Mouse (Mus musculus): ENCODE measurements around the gene Egr4.

The Egr4 gene

DNA sequence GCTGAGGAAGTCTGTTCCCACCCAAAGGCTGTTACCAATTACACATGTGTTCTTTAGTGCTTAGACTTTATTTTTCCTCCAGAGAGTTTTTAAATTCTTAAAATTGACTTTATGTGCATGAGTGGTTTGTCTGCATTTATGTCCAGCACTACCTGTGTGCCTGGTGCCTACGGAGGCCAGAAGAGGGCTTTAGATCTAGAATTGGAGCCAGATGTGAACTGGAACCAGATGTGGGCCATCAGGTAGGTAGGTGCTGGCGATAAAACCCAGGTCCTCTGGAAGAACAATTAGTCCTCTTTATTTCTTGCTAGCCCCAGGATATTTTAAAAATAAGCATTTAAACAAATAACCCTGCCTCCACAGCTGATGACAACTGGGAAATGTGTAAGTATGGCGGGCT, 21.8 kb downstream of the Egr4 start:
- DNase-seq = no peak

DNA sequence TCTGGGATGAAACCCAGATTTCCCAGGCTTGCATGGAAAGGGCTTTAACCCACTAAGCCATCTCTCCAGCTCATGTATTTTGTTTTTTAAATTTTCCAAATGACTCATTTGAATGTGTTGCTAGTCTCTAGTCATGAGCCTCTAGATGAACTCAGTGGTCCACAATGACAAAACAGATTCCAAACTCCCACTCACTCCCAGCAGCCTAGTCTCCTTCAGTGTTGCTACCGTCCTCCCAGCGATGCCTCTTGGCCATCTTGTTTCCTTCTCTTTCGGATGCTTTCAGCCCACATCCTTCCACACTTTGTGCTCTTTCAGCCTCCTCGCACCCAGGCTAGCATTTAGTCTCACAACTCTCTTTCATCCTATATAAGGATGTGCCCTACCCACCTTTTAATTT, 23.1 kb downstream of the Egr4 start:
- DNase-seq = no peak

DNA sequence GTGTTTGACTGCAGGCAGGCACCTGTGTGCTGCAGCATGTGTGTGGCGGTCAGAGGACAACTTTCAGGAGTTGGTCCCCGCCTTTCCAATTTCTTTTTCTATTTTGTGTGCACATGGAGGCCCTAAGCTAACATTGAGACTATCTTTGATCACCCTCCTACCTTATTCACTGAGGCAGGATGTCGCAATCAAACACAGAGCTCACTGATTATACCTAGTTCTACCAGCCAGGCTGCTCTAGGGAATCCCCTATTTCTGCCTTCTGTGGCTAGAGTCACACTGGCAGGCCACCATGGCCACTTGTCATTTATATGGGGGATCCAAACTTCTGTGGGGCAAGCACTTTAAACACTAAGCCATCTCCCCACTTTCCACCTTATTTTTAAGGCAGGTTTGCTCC, 23.7 kb downstream of the Egr4 start:
- DNase-seq = no peak

DNA sequence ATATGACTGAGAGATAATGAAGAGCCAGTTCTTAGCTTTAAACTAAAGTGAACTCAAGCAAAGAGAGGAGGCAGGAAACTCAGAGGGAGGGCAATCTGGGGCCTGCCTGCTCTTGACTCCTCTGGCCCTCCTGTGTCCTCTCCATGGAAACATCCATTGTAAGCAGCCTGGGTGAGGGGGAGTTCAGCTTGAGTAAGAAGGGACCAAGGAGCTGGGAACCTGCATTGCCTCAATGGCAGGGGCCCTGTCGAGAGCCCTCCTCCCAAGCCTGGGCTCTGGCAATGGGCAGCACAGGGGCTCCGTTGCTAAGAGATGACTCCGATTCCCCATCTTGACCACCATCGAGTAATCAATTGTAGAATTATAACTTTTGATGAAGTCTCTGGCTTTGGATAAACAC, 24.9 kb downstream of the Egr4 start:
- no peak for DNase-seq

DNA sequence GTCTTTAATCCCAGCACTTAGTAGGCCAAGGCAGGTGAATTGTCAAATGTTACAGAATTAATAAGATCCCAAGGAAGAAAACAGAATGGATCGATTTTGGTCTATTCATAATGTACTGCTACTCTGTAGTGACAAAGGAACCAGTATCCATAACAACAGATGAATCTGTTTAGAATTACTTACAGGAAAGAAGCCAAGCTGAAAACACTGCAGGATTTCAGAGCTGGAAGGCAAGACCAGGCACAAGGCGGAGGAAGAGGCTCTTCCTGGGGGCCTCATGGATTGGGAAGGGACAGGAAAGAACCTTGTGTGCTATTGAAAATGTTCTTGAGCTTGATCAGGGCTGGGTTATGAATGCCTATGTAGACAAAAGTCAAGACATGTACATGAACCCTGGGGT, 27.7 kb downstream of the Egr4 start:
- no peak for DNase-seq

DNA sequence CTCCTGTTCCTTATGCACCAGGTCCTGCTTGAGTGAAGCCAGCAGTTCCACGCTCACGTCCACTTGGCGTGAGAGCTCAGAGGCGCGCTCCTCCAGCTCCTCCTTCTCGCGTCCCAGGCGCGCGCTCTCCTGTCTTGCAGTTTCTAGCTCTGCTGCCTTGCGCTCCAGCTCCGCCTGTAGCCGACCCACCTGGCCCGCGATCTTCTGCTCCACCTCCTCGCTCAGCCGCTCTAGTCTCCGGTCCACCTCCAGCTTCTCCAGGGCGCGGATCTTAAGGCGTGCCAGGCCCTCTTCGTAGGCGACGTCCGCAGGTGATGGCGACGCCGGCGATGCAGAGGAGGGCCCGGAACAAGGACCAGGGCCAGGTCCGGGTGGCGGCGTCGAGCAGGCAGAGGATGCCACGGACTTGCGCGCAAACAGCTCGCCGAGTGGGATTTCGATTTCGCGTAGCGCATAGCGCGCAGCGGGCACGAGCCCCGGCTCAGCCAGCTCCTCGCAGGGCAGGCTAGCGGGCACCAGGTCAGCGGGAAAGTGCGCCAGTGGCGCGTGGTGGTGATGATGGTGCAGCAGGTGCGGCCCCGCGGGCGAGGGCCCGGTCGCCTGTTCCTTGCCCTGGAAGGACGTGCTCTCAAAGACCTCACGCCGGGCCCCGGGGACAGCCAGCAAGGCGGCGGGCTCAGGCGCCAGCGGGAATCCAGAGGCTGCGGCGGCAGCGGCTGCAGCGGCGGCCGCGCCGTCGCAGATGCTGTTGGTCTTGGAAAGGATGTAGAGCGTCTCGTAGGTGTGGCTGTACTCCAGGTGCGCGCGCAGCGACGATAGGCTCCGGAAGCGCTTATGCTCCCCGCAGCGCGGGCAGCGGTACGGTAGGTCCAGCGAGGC, 29.3 kb downstream of the Egr4 start:
- no peak for DNase-seq

- DNase-seq = no peak
Observed at GRCm38 (mm10) chr6:85480685-85481084, 32.7 kb downstream of the Egr4 start.

DNA sequence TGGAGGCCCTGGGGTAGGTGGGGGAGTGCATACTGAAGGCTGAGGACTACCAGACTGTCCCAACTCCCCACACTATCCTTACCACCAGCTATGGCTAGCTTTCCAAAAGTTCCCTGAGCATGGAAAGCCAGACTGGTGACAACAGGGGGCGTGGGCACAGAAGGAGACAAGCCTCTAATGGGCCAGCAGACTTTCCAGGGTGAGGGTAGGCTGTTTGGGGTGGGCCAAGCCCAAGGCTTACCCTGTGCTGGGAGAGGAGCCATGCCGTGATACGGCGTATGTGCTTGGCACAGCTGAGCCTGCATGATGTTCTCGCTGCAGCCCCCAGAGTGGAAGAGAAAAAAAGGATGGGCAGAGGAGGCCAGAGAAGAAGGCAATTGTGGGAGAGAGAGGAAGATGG, 33.4 kb downstream of the Egr4 start:
- DNase-seq = no peak

DNA sequence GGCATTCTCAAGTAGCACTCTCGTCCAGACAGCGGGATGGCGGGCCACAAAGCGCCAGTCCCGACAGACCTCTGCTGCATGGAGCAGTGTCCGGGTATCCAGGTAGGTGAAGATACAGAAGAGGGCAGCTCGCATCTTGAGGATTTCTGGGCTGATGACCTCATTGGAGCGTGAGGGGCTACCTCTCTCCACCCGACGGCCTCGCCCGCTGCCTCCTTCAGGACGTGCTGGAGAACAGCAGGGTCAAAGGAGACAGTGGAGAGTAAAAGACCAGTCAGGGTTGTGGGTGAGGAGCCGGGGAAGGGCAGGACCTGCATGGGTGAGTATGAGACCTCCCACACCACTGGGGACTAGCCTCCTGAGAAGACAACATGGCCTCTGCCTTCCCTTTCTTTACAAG, 35.0 kb downstream of the Egr4 start:
- DNase-seq = no peak

DNA sequence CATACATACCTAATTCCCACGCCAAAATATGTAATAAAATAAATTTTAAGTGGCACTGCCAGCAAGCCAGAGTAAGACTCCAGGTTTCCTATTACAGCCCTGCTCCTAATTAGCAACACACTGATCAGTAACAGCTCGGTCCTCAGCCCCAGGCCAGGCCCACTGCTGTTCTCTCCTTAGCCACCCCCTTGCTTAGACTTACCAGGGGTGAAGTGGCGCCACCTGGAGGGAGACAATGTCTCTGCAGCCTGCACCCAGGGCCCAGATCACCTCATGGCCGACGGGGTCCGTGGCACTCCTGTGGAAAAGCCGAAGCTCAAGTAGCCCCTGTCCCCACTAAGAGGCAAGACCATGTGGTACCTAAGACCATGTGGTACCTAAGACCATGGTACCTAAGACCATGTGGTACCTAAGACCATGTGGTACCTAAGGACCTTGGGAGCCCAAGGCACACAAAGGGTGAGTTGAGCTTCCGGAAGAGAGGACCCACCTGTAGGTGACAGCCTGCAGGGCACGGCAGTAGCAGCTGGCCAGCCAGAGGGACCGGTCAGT, 35.9 kb downstream of the Egr4 start:
- no peak for DNase-seq

DNA sequence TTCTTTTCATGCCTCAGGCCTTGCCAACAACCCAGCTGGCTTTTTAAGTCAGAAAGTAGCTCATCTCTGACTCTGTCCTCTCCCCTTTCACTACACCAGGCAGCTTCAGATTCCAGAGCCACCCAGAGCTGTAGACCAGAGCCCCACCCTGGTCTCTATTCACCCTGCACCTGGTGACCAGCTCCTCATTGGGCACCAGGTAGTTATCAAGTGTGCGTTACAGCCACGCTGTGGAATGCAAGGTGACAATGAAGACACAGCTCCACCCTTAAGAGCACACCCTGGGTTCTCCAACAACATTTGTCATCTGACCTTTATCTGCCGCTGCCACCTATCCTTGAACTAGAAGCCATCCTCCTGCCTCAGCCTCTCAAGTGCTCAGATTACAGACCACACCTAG, 37.8 kb downstream of the Egr4 start:
- no peak for DNase-seq

DNA sequence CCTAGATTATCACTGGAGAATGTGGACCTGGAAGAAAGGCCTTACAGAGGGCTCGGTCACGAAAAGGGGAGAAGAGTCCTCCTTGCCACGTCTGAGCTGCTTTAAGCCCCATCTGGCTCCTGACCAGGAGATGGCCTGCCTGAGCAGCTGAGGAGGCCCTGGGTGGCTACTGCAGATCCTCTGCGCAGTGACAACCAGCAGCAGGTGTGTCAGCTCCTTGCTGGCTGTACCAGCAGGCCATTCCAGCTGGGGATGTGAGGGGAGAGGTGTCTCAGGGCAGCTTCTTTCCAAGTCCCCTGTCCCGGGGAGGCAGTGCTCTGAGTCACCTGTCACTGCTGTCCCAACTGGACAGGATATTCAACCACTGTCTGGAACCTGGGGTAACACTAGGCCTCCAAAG, 40.8 kb downstream of the Egr4 start:
- no peak for DNase-seq

DNA sequence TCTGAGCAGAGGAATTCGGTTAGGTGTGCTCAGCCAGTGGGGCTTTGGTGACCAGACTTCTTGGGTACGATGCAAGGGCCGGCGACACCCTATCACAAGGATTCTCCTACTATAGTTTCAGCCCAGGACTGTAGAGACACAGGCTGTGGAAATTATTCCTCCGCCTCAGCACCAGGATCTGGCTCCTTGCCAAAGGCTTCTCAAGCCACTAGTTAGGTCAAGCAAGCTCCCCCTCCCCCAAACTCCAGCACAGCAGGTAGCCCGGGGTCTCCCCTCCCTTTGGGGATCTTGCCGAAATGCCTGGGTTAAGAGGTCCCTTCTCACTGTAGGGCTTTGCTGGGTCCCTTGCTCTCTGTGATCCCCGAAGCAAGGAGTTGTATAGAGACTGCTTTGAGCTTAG, 41.4 kb downstream of the Egr4 start:
- DNase-seq = no peak

DNA sequence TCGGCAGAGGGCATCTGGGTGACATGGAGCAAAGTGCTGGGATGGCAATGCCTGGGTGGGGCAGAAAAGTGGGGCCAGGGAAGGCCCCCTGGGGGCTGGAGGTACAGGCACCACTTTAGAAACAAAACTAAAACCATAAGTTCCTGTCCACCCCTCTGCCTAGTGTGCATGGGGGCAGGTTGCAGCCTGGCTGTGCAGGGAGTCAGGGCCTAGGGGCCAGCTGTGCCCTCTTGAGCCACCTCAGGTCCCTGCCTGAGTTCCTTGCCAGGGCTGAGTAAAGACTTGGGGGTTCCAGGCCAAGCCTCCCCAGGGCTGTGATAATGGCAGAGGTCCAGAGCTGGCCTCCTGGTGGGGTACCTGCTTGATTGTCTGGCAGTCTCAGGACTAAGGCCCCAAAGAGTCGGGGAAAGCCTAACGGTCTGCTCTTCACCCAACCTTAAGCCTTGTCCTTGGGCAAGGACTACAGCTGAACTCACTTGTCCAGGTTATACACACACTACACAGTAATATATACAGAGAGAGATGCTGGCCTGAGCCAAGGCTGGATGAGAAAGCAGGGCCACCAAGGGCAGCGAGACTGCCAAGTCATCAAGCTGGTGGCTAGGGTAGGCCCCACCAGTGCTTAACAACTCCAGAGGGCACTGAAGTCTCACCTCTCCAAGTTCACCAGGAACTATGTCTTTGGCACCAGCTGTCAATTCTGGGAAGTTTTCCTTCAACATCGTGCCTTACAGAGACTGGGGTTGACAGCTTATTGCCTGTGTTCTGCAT, 43.5 kb downstream of the Egr4 start:
- no peak for DNase-seq

GRCm38 (mm10) chr6:85465381-85465780, 48.0 kb downstream of the Egr4 start:
- no peak for DNase-seq
